Mouse (Mus musculus): ENCODE results near the gene Hivep3. TPM values are rescaled to one million over a fixed set of nuclear protein-coding genes. Genes with fewer than 3 reads are reported as not detected.
A peak's percentile ranks its signal among the peaks of the same experiment; 100 is the strongest.

Gene Hivep3
- total RNA-seq, 2 experiments from 2014 or later: 6.7 to 16.6 TPM

DNA sequence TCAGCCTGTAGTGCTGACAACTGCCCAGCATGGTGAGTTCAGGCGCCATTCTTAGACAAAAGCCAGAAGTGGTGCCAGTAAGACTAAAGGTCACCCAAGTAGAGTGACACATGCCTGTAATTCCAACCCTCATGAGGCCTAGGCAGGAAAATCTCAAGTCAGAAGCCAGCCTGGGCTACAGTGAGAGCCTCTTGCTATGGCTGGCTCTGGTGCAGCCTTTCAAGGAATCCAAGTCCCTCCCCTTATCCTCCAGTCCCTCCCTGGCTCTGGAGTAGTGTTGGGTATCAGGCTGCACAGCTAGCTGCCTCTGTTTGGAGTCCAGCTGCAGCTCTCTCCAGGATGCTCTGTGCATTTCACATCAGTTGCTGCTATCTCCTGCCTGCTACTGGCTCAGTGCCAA lies 408.2 kb downstream of the Hivep3 start:
- ATAC-seq (ENCODE audit: poor library complexity, severe bottlenecking): no peak

DNA sequence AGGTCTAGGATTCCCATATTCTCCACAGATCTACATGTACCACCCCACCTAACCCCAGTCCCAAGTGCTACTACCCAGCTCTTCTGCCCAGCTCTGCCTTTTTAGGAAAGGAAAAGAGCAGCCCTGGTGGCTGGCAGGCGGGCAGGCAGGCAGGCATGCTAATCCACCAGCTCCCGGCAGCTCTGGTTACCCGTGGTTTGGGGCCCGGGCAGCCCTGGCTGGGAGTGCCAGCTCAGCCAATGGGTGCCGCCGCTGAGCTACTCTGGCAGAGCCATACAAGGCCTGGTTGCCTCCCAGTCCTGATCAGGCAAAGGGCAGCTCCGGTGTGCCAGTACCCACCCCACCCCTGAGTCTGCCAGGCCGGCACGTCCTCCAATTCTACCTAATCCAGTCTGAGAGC lies 409.3 kb downstream of the Hivep3 start:
- no peak for ATAC-seq (ENCODE audit: poor library complexity, severe bottlenecking)

- ATAC-seq (ENCODE audit: poor library complexity, severe bottlenecking): no peak
Measured at GRCm38 (mm10) chr4:120144343-120144742, 410.8 kb downstream of the Hivep3 start.

DNA sequence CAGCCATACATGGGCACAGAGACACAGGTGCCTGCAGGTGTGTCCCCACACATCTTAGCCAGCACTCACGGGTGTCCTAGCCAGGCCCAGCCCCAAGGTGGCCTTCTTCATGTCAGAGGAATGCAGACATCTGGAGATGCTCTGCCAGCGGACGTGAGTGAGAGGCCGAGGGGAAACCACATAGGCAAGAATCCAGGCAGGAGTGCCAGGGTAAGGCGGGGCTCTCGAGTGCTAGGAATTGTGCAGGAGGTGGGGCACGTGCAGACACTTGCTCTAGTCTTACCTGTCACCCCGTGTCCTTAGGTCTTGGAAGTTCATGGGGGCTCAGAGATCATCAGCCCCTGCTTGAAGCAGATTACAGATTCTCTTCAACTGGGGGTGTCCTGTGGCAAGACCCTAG lies 412.3 kb downstream of the Hivep3 start:
- no peak for ATAC-seq (ENCODE audit: poor library complexity, severe bottlenecking)

DNA sequence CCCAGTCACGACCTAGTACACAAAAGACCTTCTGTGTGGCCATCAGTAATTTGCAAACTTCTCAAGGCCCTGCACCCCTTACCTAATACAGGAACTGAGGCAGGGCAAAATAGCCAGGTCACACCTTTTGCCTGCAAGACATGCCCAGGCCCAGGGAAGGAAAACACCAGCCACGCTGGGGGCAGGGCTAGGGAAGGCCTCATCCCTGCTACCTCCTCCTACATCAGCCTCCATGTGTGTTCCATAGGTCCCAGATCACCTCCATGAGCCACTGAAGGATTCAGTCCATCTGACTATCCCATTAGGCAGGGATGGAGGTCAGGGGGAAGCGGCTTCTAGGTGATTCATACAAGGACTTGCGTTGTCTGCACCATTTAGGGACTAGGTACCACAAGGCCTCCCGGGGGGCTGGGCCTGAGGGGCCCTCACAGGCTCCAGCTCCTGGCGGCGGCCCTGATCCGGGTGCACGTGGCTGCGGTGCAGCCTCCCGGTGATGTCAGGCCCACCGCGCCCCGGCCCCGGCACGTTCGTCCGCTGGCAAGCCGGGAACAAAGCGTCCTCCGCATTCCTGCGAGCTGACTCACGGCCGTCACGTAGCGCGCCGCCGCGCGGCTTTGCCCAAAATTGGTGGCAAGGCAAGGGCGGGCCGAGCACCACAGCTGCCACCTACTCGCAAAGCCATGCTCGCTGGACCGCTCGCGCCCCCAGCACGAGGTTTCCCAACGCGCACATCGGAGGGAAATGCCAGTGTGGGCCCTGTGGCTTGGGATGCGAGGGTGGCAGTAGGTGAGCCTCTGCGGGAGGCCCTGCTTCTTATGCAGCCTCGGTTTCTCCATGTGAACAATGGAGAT lies 414.9 kb downstream of the Hivep3 start:
- no peak for ATAC-seq (ENCODE audit: poor library complexity, severe bottlenecking)

- ATAC-seq (ENCODE audit: poor library complexity, severe bottlenecking): peak; percentile 38; the same call in 1 of the 2 replicates
Measured at GRCm38 (mm10) chr4:120149142-120149524, 415.5 kb downstream of the Hivep3 start.

GRCm38 (mm10) chr4:120150345-120150920 lies 416.8 kb downstream of the Hivep3 start:
- no peak for ATAC-seq (ENCODE audit: poor library complexity, severe bottlenecking)

DNA sequence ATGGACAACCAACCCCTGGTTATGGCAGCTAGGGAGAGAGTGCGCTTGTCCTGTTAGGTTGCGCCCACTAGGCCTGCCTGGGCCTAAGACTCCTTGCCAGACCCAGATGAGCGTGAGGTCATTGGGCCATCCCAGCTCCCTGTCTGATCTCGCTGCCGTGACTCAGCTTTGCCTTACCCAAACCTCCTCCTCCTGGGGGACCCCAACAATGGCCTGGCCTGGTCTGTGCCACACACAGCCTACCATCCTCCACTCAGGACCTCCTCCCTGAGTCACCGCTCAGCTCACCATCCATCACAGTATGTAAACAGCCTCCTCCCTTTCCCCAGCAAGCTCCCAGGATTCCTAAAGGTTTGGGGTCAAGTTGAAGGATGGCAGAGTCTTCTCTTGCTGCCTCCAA lies 418.3 kb downstream of the Hivep3 start:
- ATAC-seq (ENCODE audit: poor library complexity, severe bottlenecking): no peak

GRCm38 (mm10) chr4:120152648-120153047 lies 419.1 kb downstream of the Hivep3 start:
- no peak for ATAC-seq (ENCODE audit: poor library complexity, severe bottlenecking)

GRCm38 (mm10) chr4:120153736-120154135 lies 420.2 kb downstream of the Hivep3 start:
- ATAC-seq (ENCODE audit: poor library complexity, severe bottlenecking): no peak

DNA sequence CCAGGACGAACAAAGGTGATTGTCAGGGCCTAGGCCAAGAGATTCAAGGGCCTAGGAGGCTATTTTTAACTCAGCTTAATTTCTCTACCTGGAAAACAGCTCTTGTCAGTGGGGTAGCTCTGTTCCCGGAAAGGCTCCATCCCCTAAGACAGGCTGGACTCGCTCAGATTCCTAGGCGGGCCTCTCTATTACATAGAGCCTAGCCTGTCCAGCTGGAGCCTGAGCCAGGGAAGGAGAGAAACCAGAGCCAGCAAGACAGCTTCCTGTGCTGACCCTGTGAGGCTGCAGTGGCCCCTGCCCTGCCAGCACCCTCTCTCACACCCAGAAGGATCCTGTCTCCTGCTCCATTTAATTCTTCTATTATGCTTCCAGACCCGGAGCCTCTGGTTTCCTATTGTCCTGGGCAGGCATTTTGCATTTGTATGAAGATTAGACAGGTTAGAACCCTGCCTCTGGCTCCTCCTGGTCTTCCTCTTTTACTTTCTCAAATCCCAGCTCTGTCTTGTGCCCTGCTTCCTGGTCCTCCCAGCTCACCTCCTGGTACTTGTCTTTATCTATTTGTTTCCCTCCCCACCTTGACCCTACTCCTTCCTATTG lies 425.2 kb downstream of the Hivep3 start:
- ATAC-seq (ENCODE audit: poor library complexity, severe bottlenecking): no peak

DNA sequence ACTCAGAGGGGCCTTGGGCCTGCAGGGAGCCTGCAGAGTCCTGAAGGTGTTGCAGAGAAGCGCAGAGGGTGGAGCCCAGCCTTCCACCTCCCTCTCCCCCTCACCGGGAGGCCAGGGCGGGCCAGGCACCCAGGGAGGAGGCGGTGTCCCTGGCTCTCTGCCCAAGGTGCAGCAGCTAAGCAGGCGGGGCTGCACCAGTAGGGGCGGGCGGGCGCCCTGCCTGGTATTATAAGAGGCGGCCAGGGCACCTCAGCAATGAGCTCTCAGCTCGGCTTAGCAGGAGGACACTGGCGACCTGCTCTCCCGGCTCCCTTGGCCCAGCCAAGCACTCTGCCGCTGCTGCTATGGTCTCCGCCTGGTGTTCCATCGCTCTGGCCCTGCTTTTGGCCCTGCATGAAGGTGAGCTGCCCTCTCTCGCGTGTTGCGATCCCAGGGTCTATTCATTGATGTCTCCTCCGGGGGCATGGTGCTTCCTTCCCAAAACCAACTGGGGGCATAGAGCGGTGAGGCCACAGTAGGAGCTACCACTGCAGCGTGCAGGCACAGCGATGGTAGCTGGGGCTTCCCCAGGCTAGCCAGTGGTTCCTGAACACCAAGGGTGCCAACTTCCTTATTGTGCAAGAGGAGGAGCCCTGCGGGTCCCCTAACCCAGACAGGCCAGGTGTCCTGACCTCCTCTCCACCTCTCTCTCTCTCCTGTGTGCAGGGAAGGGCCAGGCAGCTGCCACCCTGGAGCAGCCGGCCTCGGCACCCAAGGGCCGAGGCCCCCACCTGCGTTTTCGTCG lies 427.8 kb downstream of the Hivep3 start, which contains the start of gene Edn2:
Gene Edn2, plus strand, starts transcription at position 41 of the 784 bp plus-strand sequence.
- 0 out of 2 replicates have a peak, but pooled peaks have one; percentile 56 for ATAC-seq (ENCODE audit: poor library complexity, severe bottlenecking)

GRCm38 (mm10) chr4:120162586-120162985 lies 429.0 kb downstream of the Hivep3 start:
- no peak for ATAC-seq (ENCODE audit: poor library complexity, severe bottlenecking)

DNA sequence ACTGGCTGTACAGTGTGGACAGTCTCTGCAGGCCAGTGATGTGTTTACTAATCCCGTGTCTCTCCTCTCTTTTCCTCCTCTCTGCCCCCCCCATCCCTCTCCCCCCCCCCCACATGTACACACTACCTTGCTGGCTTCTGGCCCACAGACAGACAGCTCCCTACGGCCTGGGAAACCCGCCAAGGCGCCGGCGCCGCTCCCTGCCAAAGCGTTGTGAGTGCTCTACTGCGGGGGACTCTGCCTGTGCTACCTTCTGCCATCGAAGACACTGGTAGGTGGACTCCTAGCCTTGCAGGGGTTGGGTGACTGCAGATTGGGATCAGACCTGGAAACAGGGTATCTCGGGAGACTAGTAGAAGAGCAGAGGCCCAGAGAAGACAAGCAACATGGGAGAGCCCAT lies 429.7 kb downstream of the Hivep3 start:
- no peak for ATAC-seq (ENCODE audit: poor library complexity, severe bottlenecking)

GRCm38 (mm10) chr4:120164316-120164715 lies 430.7 kb downstream of the Hivep3 start:
- no peak for ATAC-seq (ENCODE audit: poor library complexity, severe bottlenecking)

- no peak for ATAC-seq (ENCODE audit: poor library complexity, severe bottlenecking)
Measured at GRCm38 (mm10) chr4:120167778-120168177, 434.2 kb downstream of the Hivep3 start.

GRCm38 (mm10) chr4:120168346-120168745 lies 434.8 kb downstream of the Hivep3 start:
- ATAC-seq (ENCODE audit: poor library complexity, severe bottlenecking): no peak

- ATAC-seq (ENCODE audit: poor library complexity, severe bottlenecking): no peak
Measured at GRCm38 (mm10) chr4:120170387-120170936, 436.9 kb downstream of the Hivep3 start.

DNA sequence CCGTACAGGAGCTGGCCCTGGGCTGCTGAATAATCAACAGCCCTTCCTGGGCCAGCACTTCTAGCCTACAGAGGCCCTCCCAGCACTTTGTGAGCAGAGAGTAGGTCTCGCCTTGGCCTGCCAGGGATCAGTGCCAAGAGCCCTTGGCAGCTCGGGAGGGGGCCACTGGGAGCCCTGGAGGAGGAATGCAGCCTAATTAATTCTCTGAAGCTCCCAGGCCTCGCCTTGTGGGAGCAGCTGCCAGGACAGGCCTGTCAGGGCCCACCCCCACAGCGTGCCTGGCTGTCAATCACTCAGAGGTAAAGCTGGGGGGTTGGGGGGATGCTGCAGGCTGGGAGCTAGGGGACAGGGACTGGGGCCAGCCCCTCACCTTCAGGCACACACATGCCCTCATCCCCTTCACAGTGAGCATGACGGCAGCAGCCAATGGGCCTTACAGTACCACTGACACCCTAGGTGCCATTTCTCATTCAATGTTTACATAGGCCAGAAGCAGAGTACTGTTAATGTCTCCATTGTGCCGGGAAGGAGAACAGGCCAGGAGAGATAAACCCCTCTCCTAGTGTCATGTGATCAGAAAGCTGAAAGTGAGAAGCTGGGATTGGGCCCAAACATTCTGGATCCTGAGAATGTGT lies 438.6 kb downstream of the Hivep3 start:
- ATAC-seq (ENCODE audit: poor library complexity, severe bottlenecking): no peak

GRCm38 (mm10) chr4:120179123-120179522 lies 445.5 kb downstream of the Hivep3 start:
- no peak for ATAC-seq (ENCODE audit: poor library complexity, severe bottlenecking)
